Mouse (Mus musculus): ENCODE results near the gene Abhd17a.

The Abhd17a gene

GRCm38 (mm10) chr10:80549279-80549678 lies 40.9 kb downstream of the Abhd17a start:
- no peak for DNase-seq (ENCODE audit: extremely low read depth, low read depth, low spot score)

- no peak for DNase-seq (ENCODE audit: extremely low read depth, low read depth, low spot score)
Observed at GRCm38 (mm10) chr10:80548428-80549006, 41.6 kb downstream of the Abhd17a start.

- no peak for DNase-seq (ENCODE audit: extremely low read depth, low read depth, low spot score)
Observed at GRCm38 (mm10) chr10:80547539-80547938, 42.6 kb downstream of the Abhd17a start.

GRCm38 (mm10) chr10:80546945-80547344 lies 43.2 kb downstream of the Abhd17a start:
- no peak for DNase-seq (ENCODE audit: extremely low read depth, low read depth, low spot score)

GRCm38 (mm10) chr10:80545590-80545989 lies 44.6 kb downstream of the Abhd17a start:
- DNase-seq (ENCODE audit: extremely low read depth, low read depth, low spot score) = no peak

GRCm38 (mm10) chr10:80543873-80544272 lies 46.3 kb downstream of the Abhd17a start:
- DNase-seq (ENCODE audit: extremely low read depth, low read depth, low spot score) = no peak

- no peak for DNase-seq (ENCODE audit: extremely low read depth, low read depth, low spot score)
Observed at GRCm38 (mm10) chr10:80539493-80539892, 50.6 kb downstream of the Abhd17a start.

GRCm38 (mm10) chr10:80538710-80539394 lies 51.3 kb downstream of the Abhd17a start, which contains the start of gene Atp8b3:
Gene Atp8b3 (minus strand): TSS chr10:80539124.
- DNase-seq (ENCODE audit: extremely low read depth, low read depth, low spot score) = peak; percentile 39

GRCm38 (mm10) chr10:80538180-80538579 lies 52.0 kb downstream of the Abhd17a start:
- no peak for DNase-seq (ENCODE audit: extremely low read depth, low read depth, low spot score)

- DNase-seq (ENCODE audit: extremely low read depth, low read depth, low spot score) = no peak
Observed at GRCm38 (mm10) chr10:80535711-80536110, 54.4 kb downstream of the Abhd17a start.

- DNase-seq (ENCODE audit: extremely low read depth, low read depth, low spot score) = no peak
Observed at GRCm38 (mm10) chr10:80535071-80535470, 55.1 kb downstream of the Abhd17a start.

- no peak for DNase-seq (ENCODE audit: extremely low read depth, low read depth, low spot score)
Observed at GRCm38 (mm10) chr10:80533704-80534103, 56.4 kb downstream of the Abhd17a start.

Measured in fat pad, adult 2 months (tissue).